Mouse (Mus musculus) cerebellum, adult 9-11 months (tissue): ENCODE results near the gene Htra3.

ENCODE experiments used
- DNase-seq: peaks from one replicate; pipeline ENCODE4 v3.0.0; 2022

Gene Htra3

GRCm38 (mm10) chr5:35693638-35694037, 14.1 kb upstream of the Htra3 start:
- DNase-seq, result no peak

- DNase-seq, result no peak
Observed at GRCm38 (mm10) chr5:35691246-35691645, 11.7 kb upstream of the Htra3 start.

GRCm38 (mm10) chr5:35690485-35691165, 11.0 kb upstream of the Htra3 start:
- no peak for DNase-seq

GRCm38 (mm10) chr5:35689374-35689773, 9.8 kb upstream of the Htra3 start:
- DNase-seq, result no peak

GRCm38 (mm10) chr5:35688851-35689250, 9.3 kb upstream of the Htra3 start:
- DNase-seq, result no peak

GRCm38 (mm10) chr5:35687098-35687497, 7.5 kb upstream of the Htra3 start:
- no peak for DNase-seq

GRCm38 (mm10) chr5:35686336-35686735, 6.8 kb upstream of the Htra3 start:
- DNase-seq, result no peak

- no peak for DNase-seq
Observed at GRCm38 (mm10) chr5:35685079-35685478, 5.5 kb upstream of the Htra3 start.

- DNase-seq, result no peak
Observed at GRCm38 (mm10) chr5:35680958-35681357, 1.4 kb upstream of the Htra3 start.

GRCm38 (mm10) chr5:35676964-35677363, 2.6 kb downstream of the Htra3 start:
- DNase-seq, result no peak

GRCm38 (mm10) chr5:35674081-35674555, 5.5 kb downstream of the Htra3 start:
- no peak for DNase-seq

GRCm38 (mm10) chr5:35673086-35673485, 6.5 kb downstream of the Htra3 start:
- no peak for DNase-seq

GRCm38 (mm10) chr5:35672581-35672980, 7.0 kb downstream of the Htra3 start:
- DNase-seq, result no peak

GRCm38 (mm10) chr5:35671474-35671891, 8.1 kb downstream of the Htra3 start:
- peak; percentile 48 for DNase-seq

GRCm38 (mm10) chr5:35670412-35670801, 9.2 kb downstream of the Htra3 start:
- no peak for DNase-seq

- DNase-seq, result no peak
Observed at GRCm38 (mm10) chr5:35669747-35670411, 9.7 kb downstream of the Htra3 start.

GRCm38 (mm10) chr5:35666152-35666551, 13.4 kb downstream of the Htra3 start:
- DNase-seq, result no peak

GRCm38 (mm10) chr5:35662021-35662545, 17.5 kb downstream of the Htra3 start:
- DNase-seq, result no peak

GRCm38 (mm10) chr5:35661210-35661609, 18.4 kb downstream of the Htra3 start:
- no peak for DNase-seq

GRCm38 (mm10) chr5:35659503-35659902, 20.1 kb downstream of the Htra3 start:
- DNase-seq, result no peak

- DNase-seq, result no peak
Observed at GRCm38 (mm10) chr5:35655753-35656485, 23.7 kb downstream of the Htra3 start.

- no peak for DNase-seq
Observed at GRCm38 (mm10) chr5:35653743-35654395, 25.7 kb downstream of the Htra3 start.

- DNase-seq, result no peak
Observed at GRCm38 (mm10) chr5:35652872-35653271, 26.7 kb downstream of the Htra3 start.
